Mouse (Mus musculus) liver, adult 2 months (tissue): ENCODE measurements around the gene Plpp7.

Experiments used
- CTCF ChIP-seq: fragments of 200-500 bp; IDR thresholded peaks from 2 replicates; pipeline ENCODE4 v1.5.1; 2011; ENCODE audit warnings: low read depth, low read length, control low read depth
- POLR2A ChIP-seq: fragments of 200-500 bp; IDR thresholded peaks from 2 replicates; pipeline ENCODE4 v1.6.1; 2011; ENCODE audit warnings: low read length, control low read depth; ENCODE audit not compliant: insufficient read depth; ENCODE audit errors: extremely low read depth

DNA sequence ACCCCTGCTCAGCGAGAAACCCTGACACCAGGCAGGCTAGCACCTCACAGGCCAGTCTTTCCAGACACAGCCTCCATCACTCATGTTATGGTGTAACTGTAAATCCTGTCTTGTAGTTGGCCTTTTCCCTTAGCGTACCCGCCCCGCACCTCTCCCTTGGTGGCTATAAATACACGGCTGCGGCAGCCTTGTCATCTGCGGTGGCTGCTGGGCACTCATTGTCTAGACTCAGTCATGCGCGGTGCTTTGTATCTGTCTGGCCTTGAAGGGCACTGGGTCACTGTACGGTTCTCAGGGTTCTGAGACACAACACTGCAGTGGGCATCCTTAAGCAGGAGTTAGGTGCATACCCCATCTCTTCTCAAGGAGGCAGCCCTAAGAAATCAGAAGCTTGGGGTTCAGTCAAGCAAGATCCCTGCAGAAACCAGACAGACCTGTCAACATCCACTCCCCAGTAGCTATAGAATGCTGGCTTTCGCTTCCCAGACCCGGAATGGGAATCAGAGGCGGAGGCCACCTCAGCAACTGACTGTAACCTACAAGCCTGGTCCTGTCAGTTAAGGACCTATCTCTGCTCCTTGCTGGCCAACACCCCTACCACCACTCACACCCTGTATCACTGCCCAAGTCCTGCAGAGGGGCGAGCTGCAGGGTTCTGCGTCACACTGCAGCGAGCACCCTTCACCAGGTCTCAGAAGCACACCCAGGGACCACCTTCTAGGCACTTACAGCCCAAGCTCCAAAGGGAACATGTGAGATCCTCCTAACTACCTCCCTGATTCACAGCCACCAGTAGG lies 10.0 kb downstream of the Plpp7 start:
- no peak for TF ChIP-seq POLR2A
- no peak for TF ChIP-seq CTCF
